Mouse (Mus musculus) layer of hippocampus, postnatal 10 days (tissue): Measurements from ENCODE around the gene Rnf2. TPM values are rescaled to one million over a fixed set of nuclear protein-coding genes. Genes with fewer than 3 reads are reported as not detected.
"Not testable (repeated sequence)": the region's sequence is repeated elsewhere in the genome, so short reads cannot be mapped to it uniquely, and the experiment has no call there.

ENCODE experiments used
- DNase-seq, 2 experiments: peaks; one replicate each; pipeline ENCODE4 v3.0.0; 2021; ENCODE audit warnings: low spot score in 2 of 2
- total RNA-seq, 2 experiments: library from RNA; stranded (reverse); gene quantifications; 2 replicates each; pipeline ENCODE4 v1.2.3; 2021

Rnf2 gene
- total RNA-seq, 2 experiments from 2014 or later = 41.7 to 45.2 TPM

DNA sequence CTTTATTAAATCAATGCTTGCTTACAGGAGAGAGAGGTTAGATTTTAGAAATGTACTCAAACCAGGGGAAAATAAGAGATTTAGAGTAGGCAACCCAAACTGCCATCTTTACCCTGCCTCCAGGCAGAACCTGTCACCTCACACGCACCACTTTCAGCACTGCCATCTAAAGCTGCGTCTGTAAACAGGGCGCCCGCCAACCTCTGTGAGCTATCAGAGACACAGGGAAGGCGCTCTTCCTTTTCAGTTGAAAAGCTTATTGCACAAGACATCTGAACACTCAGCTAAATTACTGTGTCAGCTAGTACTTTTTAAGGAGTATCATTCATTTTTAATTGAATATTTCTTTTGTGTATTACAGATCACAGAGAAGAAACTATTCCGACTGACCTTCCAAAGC, 10.9 kb downstream of the Rnf2 start:
- no peak for DNase-seq

DNA sequence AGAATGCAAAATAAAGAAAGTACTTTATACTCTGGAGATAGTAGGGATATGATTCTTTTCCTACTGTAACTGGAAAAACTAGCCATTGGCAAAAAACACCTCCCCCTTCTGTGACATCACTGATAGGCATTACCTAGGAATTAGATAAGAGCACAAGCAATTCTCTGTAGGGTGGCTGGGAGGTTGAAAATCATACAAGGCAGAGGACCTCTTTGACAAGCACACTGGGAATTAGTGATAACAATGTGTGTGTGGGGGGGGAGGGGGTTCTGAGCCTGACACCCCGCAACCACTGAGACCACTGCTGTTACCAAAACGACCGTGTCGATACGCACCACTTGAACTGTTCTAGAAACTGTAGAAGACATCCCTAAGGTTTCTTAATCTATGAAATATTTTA, 16.0 kb downstream of the Rnf2 start:
- no peak for DNase-seq

GRCm38 (mm10) chr1:151483568-151483967, 17.2 kb downstream of the Rnf2 start:
- no peak for DNase-seq

DNA sequence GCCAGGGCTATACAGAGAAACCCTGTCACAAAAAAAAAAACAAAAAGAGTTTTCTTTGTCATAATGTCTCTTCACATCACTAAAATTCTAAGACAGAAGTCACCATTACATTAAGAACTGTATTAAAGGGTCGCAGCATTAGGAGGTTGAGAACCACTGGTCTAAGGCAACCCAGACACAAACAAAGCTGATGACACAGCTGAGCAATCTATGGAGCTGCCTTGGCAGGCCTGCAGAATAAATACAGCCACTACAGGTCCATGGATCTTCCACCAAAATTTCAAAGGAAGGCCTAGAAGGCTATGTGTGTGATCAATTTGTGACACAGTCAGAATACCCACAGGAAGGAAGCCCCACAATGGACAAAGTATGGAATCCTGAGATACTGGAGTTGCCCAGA, 18.3 kb downstream of the Rnf2 start:
- DNase-seq = no peak

DNA sequence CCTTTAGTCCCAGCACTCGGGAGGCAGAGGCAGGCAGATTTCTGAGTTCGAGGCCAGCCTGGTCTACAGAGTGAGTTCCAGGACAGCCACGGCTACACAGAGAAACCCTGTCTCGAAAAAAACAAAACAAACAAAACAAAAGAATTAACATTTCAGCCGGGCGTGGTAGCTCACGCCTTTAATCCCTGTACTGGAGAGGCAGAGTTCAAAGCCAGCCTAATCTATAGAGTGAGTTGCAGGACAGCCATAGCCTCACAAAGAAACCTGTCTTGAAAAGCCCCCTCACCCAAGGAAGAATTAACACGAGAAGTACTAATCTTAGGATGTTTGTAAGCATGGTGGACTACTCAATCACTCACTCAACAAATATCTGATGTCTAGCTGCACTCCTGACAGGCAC, 28.4 kb downstream of the Rnf2 start:
- DNase-seq = not testable (repeated sequence)

GRCm38 (mm10) chr1:151471429-151471828, 29.3 kb downstream of the Rnf2 start:
- DNase-seq = no peak

DNA sequence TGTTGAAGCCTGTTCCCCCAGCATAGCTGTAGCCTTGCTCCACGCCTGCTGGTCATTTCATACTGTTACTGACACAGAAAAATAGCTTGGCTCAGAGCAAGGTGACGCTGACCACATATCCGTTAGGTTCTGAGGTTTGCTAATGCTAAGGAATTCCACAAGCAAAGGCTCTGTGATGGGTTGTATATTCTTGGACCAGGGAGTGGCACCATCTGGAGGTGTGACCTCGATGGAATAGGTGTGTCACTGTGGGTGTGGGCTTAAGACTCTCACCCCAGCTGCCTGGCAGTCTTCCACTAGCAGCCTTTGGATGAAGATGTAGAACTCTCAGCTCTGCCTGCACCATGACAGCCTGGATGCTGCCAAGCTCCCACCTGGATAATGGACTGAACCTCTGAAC, 34.2 kb downstream of the Rnf2 start:
- no peak for DNase-seq

DNA sequence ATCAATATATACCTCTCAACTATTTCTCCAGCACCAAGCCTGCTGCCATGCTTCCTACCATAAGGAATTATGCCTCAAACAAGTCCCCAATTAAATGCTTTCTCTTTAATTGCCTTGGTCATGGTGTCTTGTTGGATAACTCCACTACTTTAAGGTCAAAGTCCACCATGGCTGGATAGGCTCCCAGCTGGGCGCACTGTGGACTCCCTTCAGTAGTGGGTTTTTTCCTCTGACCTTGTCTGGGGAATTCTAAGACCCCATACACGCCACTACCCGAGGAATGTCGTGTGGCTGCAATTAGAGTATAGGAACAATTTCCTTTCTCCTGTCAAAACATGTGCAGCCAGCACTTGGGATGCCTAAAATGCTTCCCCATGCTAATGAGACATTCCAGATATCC, 35.8 kb downstream of the Rnf2 start:
- DNase-seq = no peak

- DNase-seq = no peak
Observed at GRCm38 (mm10) chr1:151461265-151461664, 39.5 kb downstream of the Rnf2 start.

DNA sequence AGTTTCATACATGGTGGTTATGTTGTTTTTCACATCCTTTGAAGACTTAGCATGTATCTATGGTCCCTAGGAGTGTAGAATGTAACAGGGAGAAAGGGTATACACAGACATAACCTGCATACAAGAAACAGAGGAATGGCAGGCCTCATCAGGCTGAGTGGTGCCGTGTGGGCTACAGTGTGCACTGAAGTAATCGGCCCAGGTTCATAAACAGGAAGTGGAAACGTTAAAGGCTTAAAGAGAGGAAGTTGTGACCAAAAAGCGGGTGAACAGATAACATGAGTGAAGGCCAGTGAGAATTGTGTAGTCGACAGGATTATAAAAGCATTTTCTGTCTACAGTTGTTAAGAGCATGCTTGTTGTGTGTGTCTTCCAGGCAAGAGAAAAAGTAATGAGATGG, 43.7 kb downstream of the Rnf2 start:
- DNase-seq = no peak

DNA sequence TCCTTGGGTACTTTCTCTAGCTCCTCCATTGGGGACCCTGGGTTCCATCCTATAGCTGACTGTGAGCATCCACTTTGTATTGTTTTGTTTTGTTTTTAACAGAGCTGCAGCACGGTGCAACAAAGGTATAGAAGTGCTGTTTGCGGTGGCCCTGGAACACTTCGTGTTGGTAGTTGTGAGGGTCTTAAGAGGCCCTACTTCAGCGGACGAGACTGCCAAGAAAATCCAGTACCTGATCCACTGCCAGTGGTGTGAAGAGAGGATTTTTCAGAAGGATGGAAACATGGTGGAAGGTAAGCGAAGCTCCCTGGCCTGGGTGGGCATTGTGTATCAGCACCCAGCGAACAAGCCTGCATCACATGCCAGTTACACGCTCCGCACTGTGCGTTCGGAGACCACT, 48.8 kb downstream of the Rnf2 start:
- DNase-seq = no peak

DNA sequence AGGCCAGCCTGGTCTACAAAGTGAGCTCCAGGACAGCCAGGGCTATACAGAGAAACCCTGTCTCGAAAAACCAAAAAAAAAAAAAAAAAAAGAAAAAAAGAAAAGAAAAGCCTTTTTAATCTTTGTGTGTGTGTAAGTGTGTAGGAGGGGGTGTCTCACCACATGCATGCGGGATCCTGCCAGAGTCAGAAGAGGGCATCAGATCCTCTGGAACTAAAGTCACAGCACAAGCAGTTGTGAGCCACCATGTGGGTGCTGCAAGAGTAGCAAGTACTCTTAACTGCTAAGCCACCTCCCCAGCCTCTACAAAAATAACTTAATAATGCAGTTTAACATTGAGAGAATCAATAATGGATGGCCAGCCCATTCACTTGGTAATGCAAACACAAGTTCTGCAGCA, 49.9 kb downstream of the Rnf2 start:
- DNase-seq = no peak

GRCm38 (mm10) chr1:151449866-151450265, 50.9 kb downstream of the Rnf2 start:
- no peak for DNase-seq

DNA sequence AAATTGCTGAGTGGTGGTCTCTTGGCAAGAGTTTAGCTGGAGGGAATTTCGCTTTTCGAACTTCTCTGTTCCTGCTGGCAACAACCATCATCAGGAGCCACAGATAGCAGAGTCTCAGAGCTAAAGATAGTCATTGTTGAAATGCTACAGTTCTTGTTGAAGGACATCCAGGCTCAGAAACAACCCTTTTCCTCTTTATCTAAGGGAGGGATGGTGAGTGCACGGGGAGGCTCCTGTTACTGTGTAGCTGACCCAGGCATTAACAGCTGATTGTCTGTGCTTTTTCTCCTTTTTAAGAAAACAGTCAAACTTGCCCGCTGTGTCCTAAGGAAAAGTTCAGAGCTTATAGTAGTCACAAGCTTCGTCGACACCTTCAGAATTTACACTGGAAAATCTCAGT, 65.3 kb downstream of the Rnf2 start:
- DNase-seq = no peak

- no peak for DNase-seq
Observed at GRCm38 (mm10) chr1:151429316-151429715, 71.4 kb downstream of the Rnf2 start.

GRCm38 (mm10) chr1:151428263-151429221, 72.2 kb downstream of the Rnf2 start, which contains the start of the genes Swt1 and Trmt1l:
TSS of gene Swt1 (minus strand) at chr1:151428455.
TSS of gene Trmt1l (plus strand) at chr1:151428542.
- peak; percentile 97 to 98 for DNase-seq

DNA sequence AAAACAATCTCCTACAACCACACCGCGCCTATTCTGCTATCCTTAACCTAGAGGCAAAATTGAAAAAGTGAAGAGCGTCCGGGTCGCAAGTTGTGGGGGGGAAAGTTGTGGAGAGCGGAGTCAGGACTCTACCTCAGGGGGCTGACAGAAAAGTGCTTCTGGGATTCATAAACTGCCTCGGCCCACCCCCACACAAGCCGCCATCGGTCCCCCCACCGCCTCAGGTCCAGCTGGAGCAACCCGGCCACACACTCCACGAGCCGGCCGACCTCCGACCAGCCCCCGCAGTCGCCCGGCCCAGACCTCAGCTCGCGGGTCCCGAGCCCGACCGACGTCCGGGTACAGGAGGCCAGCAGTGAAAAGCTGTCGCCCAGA, 72.9 kb downstream of the Rnf2 start:
- DNase-seq = no peak

DNA sequence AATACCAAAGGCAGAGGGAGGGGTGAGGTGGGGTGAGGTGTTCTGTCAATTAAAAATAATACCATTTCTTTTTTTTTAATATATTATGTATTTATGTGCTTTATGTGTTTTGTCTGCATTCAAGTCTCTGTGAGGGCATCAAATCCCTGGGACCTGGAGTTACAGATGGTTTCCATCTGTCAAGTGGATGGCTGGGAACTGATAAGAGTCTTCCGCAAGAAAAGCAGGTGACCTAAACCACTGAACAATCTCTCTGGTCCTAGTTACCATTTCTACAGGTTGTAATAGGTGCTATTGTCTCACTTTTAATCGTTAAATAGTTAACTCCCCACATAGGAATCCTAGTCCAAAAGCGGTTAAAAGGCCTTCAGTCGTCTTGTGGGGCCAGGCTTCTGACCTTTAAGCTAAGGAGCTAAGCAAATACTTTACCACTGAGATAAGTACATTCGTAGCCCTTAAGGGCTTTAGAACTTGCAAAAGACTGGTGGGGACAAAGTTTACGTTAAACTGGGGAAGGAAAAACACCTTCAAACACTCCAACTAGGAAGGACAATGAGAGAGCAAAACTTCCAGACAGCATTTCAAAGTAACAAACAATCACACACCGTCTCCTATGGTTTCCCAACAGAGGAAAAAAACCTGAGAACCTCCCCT, 73.7 kb downstream of the Rnf2 start:
- no peak for DNase-seq

GRCm38 (mm10) chr1:151422178-151422577, 78.6 kb downstream of the Rnf2 start:
- DNase-seq = no peak

- no peak for DNase-seq
Observed at GRCm38 (mm10) chr1:151409827-151410226, 90.9 kb downstream of the Rnf2 start.
